Mouse (Mus musculus): Measurements from ENCODE around the gene Pde6h.
"Not testable (repeated sequence)": the region's sequence is repeated elsewhere in the genome, so short reads cannot be mapped to it uniquely, and the experiment has no call there.

The Pde6h gene

DNA sequence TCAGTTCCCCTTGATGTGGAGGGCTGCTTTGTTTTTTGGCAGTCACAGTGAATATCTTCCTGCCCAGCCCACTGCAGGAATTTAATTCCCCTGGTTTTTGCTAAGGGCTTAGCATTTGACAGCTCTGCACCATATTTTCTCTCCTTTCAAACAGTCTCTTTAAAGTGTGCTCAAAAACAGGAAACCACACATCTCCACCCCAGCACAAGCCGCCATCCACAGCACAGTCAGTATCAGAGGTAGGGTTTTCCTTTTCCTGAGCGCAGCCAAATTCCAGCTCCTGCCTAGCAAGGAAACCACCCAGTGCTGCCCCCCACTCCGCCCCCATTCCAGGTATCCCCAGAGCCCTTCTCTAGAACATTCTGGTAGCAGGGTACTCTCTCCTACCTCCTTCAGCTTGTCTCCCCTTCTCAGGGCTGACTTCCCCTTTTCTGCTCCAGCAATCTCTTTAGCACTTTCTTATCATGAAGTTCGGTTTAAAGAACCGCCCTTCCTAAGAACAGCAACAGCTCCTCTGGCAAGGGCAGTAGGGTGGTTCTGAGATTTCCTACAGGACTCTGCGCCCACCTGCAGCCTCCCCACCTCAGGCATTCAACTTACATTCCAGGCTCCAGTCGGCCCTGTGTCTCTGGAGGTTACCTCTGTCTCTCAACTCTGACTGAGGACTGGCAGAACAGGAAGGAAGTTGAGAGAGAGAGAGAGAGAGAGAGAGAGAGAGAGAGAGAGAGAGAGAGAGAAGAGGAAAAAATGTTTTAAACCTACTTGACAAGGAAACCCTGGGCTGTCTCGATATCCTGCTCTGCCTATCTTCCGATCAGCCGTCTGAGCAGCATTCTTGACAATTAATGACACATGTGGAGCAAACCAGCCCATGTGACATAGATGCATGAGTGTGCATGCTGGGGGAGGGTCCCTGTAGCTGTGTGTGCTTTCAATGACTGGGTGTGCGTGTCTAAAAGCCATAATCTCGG lies 17.7 kb downstream of the Pde6h start, which contains the start of gene Arhgdib:
TSS of gene Arhgdib (minus strand) at position 849 of the 971 bp plus-strand sequence.
- DNase-seq (ENCODE audit: low spot score), result no peak

DNA sequence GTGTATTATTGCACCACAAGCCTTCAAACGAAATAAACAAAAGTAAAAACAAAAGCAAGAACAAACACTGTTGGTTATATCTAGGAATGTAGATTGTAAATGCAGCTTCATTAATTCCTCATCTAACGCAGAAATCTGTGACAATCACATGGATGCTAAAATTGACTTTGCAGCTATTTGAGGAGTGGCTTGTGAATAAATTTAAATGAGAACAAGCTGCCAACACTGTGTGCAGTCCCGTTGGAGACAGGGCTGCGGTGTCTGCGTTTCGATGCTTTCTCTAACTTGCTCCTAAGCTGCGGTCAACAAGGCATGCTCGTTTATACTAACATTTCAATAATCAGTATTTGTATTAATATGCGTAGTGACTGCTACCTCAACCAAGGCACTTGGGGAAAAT lies 18.6 kb downstream of the Pde6h start:
- DNase-seq (ENCODE audit: low spot score), result no peak

DNA sequence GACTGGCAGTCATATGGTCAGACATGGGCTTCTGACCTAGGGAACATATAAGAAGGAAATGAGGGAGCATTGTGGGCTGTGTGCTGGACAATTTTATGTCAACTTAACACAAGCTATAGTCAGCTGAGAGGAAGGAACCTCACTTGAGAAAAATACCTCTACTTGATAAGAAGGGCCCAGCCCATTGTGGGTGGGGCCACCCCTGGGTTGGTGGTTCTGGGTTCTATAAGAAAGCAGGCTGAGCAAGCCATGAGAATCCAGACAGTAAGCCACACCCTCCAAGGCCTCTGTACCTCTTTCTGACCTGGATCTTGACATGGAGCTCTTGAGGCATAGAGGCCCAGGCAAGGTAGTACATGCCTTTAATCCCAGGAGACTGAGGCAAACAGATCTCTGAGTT lies 19.8 kb downstream of the Pde6h start:
- DNase-seq (ENCODE audit: low spot score), result no peak

GRCm38 (mm10) chr6:136944511-136944910 lies 20.9 kb downstream of the Pde6h start:
- DNase-seq (ENCODE audit: low spot score), result no peak

GRCm38 (mm10) chr6:136946241-136946640 lies 22.6 kb downstream of the Pde6h start:
- no peak for DNase-seq (ENCODE audit: low spot score)

DNA sequence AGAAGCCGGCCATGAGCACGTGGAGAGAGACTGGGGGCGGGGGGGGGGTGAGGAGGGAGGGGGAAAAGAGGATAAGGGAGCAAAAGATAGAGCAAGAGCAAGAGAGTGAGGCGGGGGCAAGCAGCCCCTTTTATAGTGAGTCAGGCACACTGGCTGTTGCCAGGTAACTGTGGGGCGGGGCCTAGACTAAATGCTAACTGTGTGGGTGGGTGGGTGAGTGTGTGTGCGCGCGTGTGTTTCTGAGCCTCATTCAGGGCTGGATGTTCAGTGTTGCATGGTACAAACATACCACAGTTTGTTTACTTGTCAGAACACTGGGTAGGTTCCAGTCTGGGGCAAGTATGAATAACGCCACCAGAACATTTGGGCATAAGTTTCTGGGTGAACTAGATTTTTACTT lies 23.3 kb downstream of the Pde6h start:
- no peak for DNase-seq (ENCODE audit: low spot score)

DNA sequence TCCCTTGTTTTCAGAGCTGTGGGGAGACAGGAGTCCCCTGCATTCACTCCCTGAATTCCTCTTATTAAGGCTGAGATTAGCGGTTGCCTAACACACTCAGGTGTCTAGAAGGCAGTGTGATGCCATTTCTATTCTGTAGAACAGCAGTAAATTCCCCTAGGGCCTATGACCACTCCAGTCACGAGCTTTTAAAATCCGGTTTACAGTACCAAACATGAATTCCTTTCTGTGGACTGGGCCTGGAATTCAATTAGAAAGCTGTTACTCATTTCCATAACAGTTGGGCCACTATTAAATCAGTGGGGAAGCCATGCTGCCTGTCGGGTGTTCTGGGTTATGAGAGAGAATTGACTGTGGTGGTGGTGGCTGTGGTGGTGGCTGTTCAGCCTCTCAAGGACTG lies 24.1 kb downstream of the Pde6h start:
- no peak for DNase-seq (ENCODE audit: low spot score)

GRCm38 (mm10) chr6:136950171-136950570 lies 26.5 kb downstream of the Pde6h start:
- DNase-seq (ENCODE audit: low spot score), result no peak

GRCm38 (mm10) chr6:136952930-136953329 lies 29.3 kb downstream of the Pde6h start:
- DNase-seq (ENCODE audit: low spot score), result no peak

GRCm38 (mm10) chr6:136954192-136954591 lies 30.6 kb downstream of the Pde6h start:
- no peak for DNase-seq (ENCODE audit: low spot score)

- no peak for DNase-seq (ENCODE audit: low spot score)
Measured at GRCm38 (mm10) chr6:136954715-136955114, 31.1 kb downstream of the Pde6h start.

DNA sequence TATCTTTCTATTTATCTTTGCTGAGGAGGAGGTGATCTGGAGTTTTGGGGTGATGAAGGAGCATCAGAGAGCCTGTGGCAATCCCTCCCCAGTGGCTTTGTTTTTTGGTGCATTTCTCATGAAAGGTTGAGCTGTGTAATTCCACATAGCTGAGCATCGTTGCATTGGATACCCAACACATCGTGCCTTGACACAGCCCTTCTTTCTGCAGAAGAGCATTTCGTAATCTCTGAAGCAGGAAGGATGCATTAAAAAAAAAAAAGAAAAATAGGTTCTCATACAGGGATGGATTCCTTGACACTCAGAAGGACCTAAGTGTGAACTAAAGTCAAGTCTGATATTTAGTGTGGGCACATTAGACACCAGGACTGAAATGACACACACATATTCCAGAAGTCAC lies 31.6 kb downstream of the Pde6h start:
- DNase-seq (ENCODE audit: low spot score), result no peak

GRCm38 (mm10) chr6:136957062-136957461 lies 33.4 kb downstream of the Pde6h start:
- no peak for DNase-seq (ENCODE audit: low spot score)

- DNase-seq (ENCODE audit: low spot score), result no peak
Measured at GRCm38 (mm10) chr6:136959131-136959530, 35.5 kb downstream of the Pde6h start.

GRCm38 (mm10) chr6:136962957-136963356 lies 39.3 kb downstream of the Pde6h start:
- no peak for DNase-seq (ENCODE audit: low spot score)

DNA sequence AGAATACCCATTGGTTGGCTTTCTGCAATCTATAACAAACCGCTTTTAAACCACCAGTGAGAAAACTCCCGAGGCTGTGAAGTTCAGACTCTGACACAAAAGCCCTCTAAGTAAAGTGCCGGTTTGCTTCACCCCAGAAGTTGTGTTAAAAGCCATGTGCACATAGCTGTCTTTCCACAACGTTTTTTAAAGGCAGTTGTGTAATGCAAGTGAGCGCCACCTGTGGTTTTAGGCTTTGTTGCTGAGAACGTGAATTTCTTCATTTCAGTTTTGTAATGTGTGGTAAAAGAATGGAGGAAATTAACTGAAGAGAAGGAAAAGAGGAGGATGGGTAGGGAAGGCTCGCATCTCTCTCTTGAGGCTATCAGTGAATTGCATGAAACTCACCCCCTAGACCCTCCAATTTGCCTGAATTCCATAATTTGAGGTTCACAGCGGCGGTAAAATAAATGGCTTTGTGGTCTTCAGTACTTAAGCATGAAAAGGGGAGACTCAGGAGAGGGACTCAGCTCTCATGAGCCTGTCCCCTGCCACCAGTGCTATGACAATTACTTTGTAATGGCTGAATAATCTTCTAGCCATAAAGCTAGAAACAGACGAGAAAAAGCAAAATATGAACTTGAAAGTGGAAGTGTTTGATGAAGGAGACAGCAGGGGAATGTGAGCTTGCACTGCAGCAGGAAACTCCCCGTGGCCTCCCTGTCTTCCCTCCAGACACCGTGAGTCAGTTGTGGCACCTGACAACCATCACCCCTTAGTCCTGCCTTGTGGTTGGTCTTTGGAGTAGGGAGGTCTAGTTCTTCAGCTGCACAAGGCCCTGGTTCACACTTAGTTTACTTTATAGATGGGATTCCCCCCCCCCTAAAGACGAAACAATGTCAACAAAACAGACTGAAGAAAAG lies 41.2 kb downstream of the Pde6h start:
- DNase-seq (ENCODE audit: low spot score), result no peak

GRCm38 (mm10) chr6:136965912-136966311 lies 42.3 kb downstream of the Pde6h start:
- no peak for DNase-seq (ENCODE audit: low spot score)

- no peak for DNase-seq (ENCODE audit: low spot score)
Measured at GRCm38 (mm10) chr6:136967466-136967865, 43.8 kb downstream of the Pde6h start.

DNA sequence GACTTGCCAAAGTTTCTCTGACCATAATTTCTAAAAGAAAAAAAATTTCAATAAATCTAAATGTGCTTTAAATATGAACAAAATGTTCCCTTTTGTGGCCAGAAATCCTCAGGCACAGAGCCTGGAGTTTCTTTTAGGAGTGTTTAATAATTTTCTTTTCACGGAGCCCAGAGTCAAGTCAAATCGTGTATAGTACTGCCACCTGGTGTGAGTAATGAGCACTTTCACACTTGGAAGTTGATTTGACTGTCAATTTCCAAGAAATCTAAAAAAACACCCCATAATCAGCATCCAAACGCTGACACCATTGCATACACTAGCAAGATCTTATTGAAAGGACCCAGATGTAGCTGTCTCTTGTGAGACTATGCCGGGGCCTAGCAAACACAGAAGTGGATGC lies 45.2 kb downstream of the Pde6h start:
- not testable (repeated sequence) for DNase-seq (ENCODE audit: low spot score)

DNA sequence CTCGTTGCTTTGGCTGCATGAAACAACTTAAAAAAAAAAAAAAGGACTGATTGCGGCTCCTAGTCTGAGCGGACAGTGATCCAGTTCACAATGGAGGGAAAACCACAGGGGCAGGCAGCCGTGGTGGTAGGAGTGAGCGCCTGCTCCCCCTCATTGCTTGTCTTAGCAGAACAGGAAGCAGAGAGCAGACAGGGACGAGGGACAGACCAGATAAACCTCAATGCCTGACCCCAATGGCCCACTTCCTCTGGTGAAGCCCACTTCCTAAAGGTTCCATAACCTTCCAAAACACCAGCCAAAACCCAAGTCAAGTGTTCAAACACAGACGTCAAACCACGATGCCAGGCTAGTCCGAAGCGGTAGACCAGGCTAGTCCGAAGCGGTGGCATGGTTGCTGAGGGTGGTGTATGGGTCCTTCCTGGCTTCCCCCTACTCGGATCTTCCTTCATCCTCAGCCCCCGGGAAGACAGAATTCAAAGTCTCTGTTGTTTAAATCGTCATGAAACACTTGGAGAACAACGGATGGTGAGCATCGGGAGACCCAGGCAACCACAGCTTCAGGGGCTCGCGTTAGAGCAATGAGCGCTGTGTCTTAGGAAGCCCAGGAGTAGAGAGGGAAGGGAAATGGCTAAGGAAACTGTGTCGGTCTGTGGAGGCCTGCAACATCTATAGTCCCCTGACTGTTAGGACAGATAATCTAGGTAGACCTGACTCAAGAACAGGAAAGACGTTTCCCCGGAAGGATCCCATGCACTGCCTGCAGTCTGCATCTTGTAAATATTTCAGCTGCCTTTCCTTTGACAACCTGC lies 55.8 kb downstream of the Pde6h start:
- no peak for DNase-seq (ENCODE audit: low spot score)

GRCm38 (mm10) chr6:136980331-136980746 lies 56.7 kb downstream of the Pde6h start:
- DNase-seq (ENCODE audit: low spot score), result no peak

- no peak for DNase-seq (ENCODE audit: low spot score)
Measured at GRCm38 (mm10) chr6:136982581-136982980, 58.9 kb downstream of the Pde6h start.

All from ovary, postnatal 36 days (tissue).